Mouse (Mus musculus): ENCODE measurements around the gene Mlec.
"Not testable (repeated sequence)": the region's sequence is repeated elsewhere in the genome, so short reads cannot be mapped to it uniquely, and the experiment has no call there.

Mlec gene

GRCm38 (mm10) chr5:115151457-115151856, 6.5 kb downstream of the Mlec start:
- in situ Hi-C loops (cut with MseI, MboI) = no loop called here

- in situ Hi-C loops (cut with MseI, MboI) = no loop called here
These were observed 7.0 kb downstream of the Mlec start for GRCm38 (mm10) chr5:115150991-115151390.

- in situ Hi-C loops (cut with MseI, MboI) = no loop called here
These were observed 8.1 kb downstream of the Mlec start for GRCm38 (mm10) chr5:115149675-115150459.

DNA sequence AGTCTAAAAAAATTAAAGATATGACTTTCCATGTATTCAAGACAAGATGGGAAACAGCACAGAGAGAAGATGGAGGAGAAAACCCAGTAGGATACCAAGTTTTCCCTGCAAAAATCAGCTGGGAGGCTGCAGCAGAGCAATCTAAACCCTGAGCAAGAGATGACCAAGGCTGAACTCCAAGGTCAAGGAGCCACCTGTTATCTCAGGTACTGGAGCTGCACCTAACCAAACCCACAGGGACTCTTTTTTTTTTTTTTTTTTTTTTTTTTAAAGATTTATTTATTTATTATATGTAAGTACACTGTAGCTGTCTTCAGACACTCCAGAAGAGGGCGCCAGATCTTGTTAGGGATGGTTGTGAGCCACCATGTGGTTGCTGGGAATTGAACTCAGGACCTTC, 9.1 kb downstream of the Mlec start:
- in situ Hi-C loops (cut with MseI, MboI) = not testable (repeated sequence)

DNA sequence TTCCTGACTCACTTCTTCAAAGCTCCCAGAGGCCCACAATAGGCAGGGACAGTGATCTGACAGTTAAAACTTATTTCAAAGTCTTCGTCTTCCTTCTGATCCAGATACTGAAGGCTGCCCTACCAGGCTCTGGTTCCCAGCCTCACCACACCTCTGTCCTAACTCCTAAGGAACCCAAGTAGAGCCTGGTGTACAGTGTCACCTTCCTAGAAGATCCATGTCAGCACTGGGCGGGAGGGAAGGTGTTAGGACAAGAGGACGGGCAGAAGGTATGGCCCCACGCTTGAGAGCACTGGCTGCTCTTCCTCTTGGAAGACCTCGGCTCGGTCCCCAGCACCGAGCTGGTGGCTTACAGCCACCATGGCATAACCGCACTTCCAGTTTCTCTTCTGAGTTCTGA, 9.6 kb downstream of the Mlec start:
- in situ Hi-C loops (cut with MseI, MboI) = no loop called here

- in situ Hi-C loops (cut with MseI, MboI) = no loop called here
These were observed 10.6 kb downstream of the Mlec start for GRCm38 (mm10) chr5:115147388-115147787.

DNA sequence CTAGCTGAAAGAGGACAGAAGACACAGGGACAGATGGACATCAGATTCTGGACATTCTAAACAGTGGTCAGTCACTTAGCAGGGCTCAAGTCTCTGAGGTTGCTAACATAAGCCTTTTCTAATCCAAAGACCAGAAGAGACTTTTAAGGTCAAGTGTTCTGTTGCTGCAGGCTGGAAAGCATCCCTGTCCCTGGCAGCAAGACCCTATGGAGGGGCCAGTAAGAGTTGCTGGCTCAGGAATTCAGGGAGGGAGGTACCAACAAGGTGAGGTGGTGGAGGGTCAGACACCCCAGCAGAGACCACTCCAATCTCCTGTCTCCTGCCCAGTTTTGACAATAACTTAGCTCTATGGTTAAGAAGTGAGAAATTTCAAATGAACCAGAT, 11.2 kb downstream of the Mlec start:
- in situ Hi-C loops (cut with MseI, MboI) = no loop called here

- in situ Hi-C loops (cut with MseI, MboI) = no loop called here
These were observed 11.8 kb downstream of the Mlec start for GRCm38 (mm10) chr5:115145976-115146746.

DNA sequence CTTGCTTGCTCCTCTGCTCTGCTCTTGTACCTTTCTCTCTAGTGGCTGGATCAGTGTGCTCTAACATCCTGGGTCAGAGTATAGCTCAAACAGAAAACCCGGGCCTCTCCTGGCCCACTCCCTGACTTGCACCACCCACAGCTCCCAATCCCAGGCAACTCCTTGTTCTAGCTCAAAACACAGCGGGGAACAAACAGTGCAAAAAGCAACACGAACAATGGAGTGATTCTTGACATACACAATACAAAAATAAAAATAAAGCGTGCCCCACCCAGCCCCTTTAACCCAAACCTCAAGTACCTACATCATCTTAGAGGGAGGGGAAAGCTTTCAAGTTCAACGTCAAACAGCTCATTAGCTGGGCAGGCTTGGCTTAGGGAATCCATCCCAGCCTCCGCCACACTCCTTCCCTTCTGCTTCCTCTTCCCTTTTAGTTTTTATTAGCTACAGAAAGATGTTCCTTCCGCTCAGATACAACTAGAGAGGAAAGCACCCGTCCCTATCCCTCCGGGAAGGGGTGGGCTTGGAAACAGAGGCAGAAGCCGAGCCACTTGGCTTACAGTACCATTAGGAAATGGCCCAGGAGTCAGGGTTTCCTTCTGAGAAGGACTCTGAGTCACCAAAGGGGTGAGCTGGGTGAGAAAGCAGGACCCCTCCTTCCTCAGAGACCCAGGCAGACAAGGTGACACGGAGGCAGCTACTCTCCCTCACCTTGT, 12.6 kb downstream of the Mlec start:
- in situ Hi-C loops (cut with MseI, MboI) = no loop called here

GRCm38 (mm10) chr5:115144471-115144870, 13.5 kb downstream of the Mlec start:
- in situ Hi-C loops (cut with MseI, MboI) = no loop called here

DNA sequence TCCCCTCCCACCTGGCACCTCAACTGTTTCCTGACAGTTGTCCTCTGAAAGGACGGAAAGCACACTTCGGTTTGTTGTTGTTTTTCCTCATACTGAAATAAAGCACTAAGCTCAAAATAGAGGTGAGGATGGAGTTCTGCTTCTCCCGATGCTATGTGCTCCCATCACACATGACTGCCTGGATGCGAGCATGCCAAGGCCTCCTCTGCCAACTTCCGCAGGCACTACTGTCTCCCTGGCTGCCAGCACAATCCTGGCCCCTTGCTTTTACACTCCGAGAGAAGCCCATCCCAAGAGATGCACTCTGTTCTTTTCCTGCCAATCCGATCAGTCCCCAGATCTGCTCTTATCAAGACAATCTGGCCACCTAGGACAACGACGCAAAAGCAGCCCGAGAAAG, 14.4 kb downstream of the Mlec start:
- in situ Hi-C loops (cut with MseI, MboI) = no loop called here

GRCm38 (mm10) chr5:115142166-115142697, 15.7 kb downstream of the Mlec start:
- in situ Hi-C loops (cut with MseI, MboI) = no loop called here

DNA sequence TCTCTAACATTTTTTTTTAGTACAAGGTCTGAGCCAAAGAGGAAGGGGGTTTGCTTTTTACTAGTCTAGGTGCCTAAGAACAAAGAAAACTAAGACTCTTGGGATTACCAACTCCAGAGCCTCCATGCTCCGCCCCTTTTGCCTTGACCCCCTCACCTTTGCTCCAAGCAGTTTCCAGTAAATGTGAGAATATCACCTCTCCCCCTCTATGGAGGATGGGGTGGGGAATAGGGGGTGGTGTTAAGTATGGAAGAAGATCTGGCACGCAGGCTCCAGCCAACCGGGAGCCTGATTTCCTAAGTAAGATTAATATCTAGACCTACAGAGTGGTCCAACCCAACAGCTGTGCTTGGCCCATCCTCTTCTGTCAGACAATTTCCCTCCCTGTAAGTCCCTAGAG, 17.3 kb downstream of the Mlec start:
- in situ Hi-C loops (cut with MseI, MboI) = no loop called here

DNA sequence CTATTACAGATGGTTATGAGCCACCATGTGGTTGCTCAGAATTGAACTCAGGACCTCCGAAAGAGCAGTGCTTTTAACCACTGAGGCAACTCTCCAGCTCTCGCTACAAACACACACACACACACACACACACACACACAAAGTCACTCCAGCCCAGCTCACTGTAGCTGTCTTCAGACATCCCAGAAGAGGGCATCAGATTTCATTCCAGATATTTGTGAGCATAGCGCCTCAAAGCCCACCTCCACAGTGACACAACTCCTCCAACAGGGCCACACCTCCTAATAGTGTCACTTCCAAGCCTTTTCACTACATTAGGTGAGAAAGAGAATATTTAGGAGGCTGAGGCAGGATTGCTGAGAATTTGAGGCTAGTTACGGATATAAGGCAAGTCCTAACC, 18.9 kb downstream of the Mlec start:
- in situ Hi-C loops (cut with MseI, MboI) = no loop called here

DNA sequence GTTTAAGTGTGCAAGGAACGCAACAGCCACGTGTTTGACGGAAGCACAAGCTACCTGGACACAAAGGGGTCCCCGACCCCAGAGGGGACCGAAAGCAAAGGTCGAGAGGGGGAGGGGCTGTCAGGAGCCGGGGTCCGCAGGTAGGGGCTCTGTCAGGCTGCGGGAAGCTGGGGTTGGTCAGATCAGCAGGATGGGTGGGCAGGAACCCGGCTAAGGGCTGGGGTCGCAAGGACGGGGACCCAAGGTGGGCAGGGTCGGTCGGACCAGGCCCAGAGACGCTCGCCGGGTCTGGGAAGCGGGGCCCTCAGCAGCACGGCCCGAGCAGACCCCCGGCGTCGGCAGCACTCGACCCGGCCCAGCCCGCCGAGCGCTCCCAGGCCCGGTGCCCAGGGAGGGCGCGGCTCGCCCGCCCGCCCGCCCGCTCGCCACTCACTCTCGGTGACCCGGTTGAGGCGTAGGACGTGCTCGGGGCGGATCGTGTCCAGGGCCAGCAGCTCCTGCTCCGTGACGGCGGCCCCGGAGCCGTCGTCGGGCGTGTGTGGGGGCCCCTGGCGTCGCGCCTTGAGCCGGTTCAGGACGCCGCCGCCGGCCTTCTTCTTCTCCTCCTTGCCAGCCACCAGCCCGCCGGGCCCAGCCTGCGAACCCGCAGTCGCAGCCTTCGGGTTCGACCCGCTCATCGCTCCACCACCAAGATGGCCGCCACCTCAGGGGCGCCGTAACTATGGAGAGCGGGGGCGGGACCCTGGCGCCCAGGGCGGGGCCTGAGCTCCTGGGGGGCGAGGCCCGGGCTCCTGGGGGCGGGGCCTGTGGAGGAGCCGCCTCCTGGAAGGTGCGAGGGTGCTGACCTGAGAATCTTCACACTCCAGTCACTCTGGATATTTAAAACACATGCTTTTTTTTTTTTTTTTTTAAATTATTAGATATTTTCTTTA, 23.5 kb downstream of the Mlec start, which contains the start of gene Unc119b:
Gene Unc119b, minus strand, starts transcription at position 742 of the 932 bp plus-strand sequence.
- in situ Hi-C loops (cut with MseI, MboI) = no loop called here

GRCm38 (mm10) chr5:115133358-115134066, 24.5 kb downstream of the Mlec start:
- in situ Hi-C loops (cut with MseI, MboI) = no loop called here

DNA sequence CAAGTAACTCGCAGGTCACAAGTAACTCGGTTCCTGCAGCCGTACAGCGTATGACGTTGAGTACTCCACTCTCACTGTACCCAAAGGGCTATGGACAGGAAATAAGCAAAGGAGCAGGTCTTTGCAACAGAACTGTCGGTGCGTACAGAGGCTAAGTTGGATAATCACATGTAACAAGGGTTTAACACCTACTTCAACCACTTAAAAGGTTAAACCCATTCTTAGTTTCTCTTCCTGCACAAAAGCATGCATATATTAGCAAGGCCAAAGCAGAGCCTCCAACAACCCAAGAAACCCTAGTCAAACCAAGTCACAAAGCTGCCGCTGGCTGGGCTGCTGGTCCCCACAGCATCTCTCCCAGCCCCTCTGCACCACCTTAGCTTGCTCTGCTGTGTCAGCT, 25.5 kb downstream of the Mlec start:
- in situ Hi-C loops (cut with MseI, MboI) = no loop called here

GRCm38 (mm10) chr5:115129328-115129727, 28.7 kb downstream of the Mlec start:
- in situ Hi-C loops (cut with MseI, MboI) = loop anchor here in 1 of 2 experiments (5.0 kb wide), 1 partner anchor 33 kb away; no protein-coding TSS in a partner anchor

GRCm38 (mm10) chr5:115127421-115128179, 30.4 kb downstream of the Mlec start:
- in situ Hi-C loops (cut with MseI, MboI) = loop anchor here in 1 of 2 experiments (5.0 kb wide), 1 partner anchor 35 kb away; no protein-coding TSS in a partner anchor
